Mouse (Mus musculus) E14TG2a.4 (cell line): ENCODE results near the gene Kcnd2.

Experiments used
- CTCF ChIP-seq: conservative IDR thresholded peaks from 2 replicates; pipeline ENCODE4 v1.5.1; 2014; ENCODE audit warnings: low read length
- NANOG ChIP-seq: IDR thresholded peaks from 2 replicates; pipeline ENCODE4 v1.6.1; 2014; ENCODE audit warnings: borderline replicate concordance, low read length, mixed read lengths

DNA sequence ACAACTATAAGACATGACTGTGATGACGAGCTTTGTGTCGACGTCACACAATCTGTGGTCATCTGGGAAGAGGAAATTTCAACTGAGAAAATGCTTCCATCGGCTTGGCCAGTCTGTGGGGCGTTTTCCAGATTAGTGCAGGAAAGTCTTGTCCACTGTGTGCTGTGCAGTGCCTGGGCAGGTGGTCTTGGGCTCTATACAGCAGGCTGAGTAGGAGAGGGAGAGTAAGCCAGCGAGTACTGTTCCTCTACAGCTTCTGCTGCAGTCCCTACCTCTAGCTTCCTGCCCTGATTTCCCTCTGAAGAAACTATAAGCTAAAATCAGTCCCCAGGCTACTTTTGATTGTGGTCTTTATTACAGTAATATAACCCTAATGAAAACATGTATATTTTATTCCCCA is 448.8 kb downstream of the Kcnd2 start:
- no peak for TF ChIP-seq CTCF
- TF ChIP-seq NANOG: no peak
